Mouse (Mus musculus): Measurements from ENCODE around the gene Ugt1a7c. TPM values are rescaled to one million over a fixed set of nuclear protein-coding genes. Genes with fewer than 3 reads are reported as not detected.

The Ugt1a7c gene
- polyA plus RNA-seq, 1 experiment from 2014 or later = 0.72 TPM

DNA sequence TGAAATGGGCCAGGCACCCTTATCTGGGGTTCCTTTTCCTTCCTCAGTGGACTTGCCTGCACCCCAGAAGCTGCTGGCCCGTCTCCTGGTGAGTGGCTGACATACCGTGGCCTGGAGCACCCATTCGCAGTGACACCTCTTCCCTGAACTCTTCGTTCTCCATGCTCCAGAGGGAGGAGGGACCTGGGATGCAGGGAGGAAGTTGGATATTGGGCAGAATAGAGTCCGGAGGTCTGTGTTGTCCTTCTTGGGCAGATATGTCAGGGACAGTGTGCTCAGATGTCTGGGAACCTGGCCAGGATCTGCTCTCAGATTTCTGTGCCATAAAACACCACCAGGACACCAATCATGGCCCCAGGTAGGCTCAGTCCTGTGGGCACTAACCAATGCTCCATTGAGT is 145.2 kb downstream of the Ugt1a7c start:
- H3K9me3 ChIP-seq (ENCODE audit: control insufficient read depth, low read length) = peaks cover 92% of the 10 kb centered on the region
- no peaks in the 10 kb centered on the region for H3K27me3 ChIP-seq (ENCODE audit: control insufficient read depth, insufficient read depth, low read length)
- no peak for DNase-seq (ENCODE audit: low spot score)
- ATAC-seq (replicated peaks; ENCODE audit: low FRiP score) = no peak
- no peak overlapping the region for H3K4me2 ChIP-seq (ENCODE audit: low read depth, low read length, severe bottlenecking)
- no peaks in the 10 kb centered on the region for H3K36me3 ChIP-seq (ENCODE audit: control insufficient read depth, insufficient read depth, low read length)
- no peaks in the 10 kb centered on the region for H3K4me1 ChIP-seq (replicated peaks; ENCODE audit: control insufficient read depth, insufficient read depth, low read length)
- H3K4me3 ChIP-seq (ENCODE audit: low read depth, low read length) = no peak overlapping the region
- no peak overlapping the region for H3K9ac ChIP-seq (ENCODE audit: low read length)
- H3K27ac ChIP-seq (ENCODE audit: low read depth, low read length) = no peak overlapping the region
- 74% methylated on average over 5 of the region's 5 CpGs for WGBS

DNA sequence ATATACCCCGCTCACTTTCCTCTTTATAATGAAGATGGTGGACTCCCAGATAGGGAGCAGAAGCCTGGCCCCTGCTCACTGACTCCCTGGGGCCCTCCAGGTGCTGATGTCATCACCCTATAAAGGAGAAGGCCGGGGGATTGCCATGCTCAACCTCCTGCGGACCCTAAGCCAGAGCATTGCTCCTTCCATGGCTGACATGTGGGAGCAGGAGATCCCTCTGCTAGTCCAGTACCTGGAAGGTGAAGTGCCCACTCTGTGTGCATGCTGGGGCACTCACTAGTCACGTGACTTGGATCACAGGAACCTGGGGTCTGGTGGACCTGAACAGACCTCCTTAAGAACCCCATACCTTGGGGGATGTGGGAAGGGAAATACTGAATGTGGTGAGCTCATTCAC is 145.7 kb downstream of the Ugt1a7c start:
- H3K4me3 ChIP-seq (ENCODE audit: low read depth, low read length) = no peak overlapping the region
- H3K9me3 ChIP-seq (ENCODE audit: control insufficient read depth, low read length) = peaks cover 92% of the 10 kb centered on the region
- ATAC-seq (replicated peaks; ENCODE audit: low FRiP score) (peak; percentile 2; the same call in 1 of the 2 replicates), DNase-seq (ENCODE audit: low spot score) (no peak)
- 75% methylated on average over 4 of the region's 4 CpGs for WGBS
- no peak overlapping the region for H3K4me2 ChIP-seq (ENCODE audit: low read depth, low read length, severe bottlenecking)
- H3K4me1 ChIP-seq (replicated peaks; ENCODE audit: control insufficient read depth, insufficient read depth, low read length) = no peaks in the 10 kb centered on the region
- no peak overlapping the region for H3K27ac ChIP-seq (ENCODE audit: low read depth, low read length)
- H3K27me3 ChIP-seq (ENCODE audit: control insufficient read depth, insufficient read depth, low read length) = no peaks in the 10 kb centered on the region
- H3K36me3 ChIP-seq (ENCODE audit: control insufficient read depth, insufficient read depth, low read length) = no peaks in the 10 kb centered on the region
- H3K9ac ChIP-seq (ENCODE audit: low read length) = no peak overlapping the region

DNA sequence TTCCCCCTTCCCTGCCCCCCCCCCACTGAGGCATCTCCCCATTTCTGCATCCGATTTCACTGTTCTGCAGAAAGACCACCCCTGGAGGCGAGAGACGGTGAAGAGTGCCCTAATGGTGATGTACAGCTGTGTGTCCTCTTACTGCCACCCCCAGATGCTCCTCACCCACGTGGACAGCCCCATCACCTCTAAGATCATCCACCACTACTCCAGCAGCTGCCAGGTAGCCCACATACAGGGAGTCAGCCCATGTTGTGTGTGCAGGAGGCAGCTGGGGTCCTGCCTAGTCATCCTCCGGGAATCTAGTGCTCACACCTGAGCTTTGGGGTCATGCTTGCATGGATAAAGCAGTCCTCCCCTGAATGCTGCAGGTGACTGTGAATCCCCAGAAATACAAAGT is 149.0 kb downstream of the Ugt1a7c start:
- Histone ChIP-seq H3K9ac (ENCODE audit: low read length) (no peak overlapping the region), H3K27me3 (ENCODE audit: control insufficient read depth, insufficient read depth, low read length) (no peaks in the 10 kb centered on the region), H3K4me2 (ENCODE audit: low read depth, low read length, severe bottlenecking) (no peak overlapping the region), H3K4me1 (replicated peaks; ENCODE audit: control insufficient read depth, insufficient read depth, low read length) (no peaks in the 10 kb centered on the region), H3K4me3 (ENCODE audit: low read depth, low read length) (no peak overlapping the region), H3K36me3 (ENCODE audit: control insufficient read depth, insufficient read depth, low read length) (no peaks in the 10 kb centered on the region), H3K9me3 (ENCODE audit: control insufficient read depth, low read length) (peaks cover 95% of the 10 kb centered on the region), H3K27ac (ENCODE audit: low read depth, low read length) (no peak overlapping the region)
- 69% methylated on average over 5 of the region's 5 CpGs for WGBS
- DNase-seq (ENCODE audit: low spot score) (no peak), ATAC-seq (replicated peaks; ENCODE audit: low FRiP score) (no peak)

DNA sequence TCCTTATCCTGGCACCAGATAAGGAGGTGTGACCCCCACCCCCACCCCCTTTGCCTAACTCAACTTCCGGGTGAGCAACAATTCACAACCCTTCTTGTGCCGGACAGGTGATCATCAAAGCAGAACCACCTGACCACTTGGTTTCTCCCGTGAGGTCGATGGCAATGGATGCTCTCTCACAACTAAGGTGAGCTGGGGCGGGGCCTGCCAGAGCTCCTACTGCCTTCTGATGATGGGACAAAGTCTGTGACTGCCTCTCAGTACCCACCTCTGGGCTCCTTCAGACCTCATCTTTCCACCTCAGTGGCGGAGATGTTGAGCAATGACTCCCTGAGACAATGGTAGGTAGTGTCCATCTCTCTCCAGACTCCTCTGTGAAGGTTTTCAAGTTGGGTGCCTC is 151.0 kb downstream of the Ugt1a7c start:
- peaks cover 95% of the 10 kb centered on the region for H3K9me3 ChIP-seq (ENCODE audit: control insufficient read depth, low read length)
- ATAC-seq (replicated peaks; ENCODE audit: low FRiP score) (no peak), DNase-seq (ENCODE audit: low spot score) (no peak)
- H3K36me3 ChIP-seq (ENCODE audit: control insufficient read depth, insufficient read depth, low read length) = no peaks in the 10 kb centered on the region
- no peak overlapping the region for H3K4me3 ChIP-seq (ENCODE audit: low read depth, low read length)
- no peak overlapping the region for H3K4me2 ChIP-seq (ENCODE audit: low read depth, low read length, severe bottlenecking)
- H3K4me1 ChIP-seq (replicated peaks; ENCODE audit: control insufficient read depth, insufficient read depth, low read length) = no peaks in the 10 kb centered on the region
- no peaks in the 10 kb centered on the region for H3K27me3 ChIP-seq (ENCODE audit: control insufficient read depth, insufficient read depth, low read length)
- WGBS = 78% methylated on average over 6 of the region's 6 CpGs
- H3K9ac ChIP-seq (ENCODE audit: low read length) = no peak overlapping the region
- H3K27ac ChIP-seq (ENCODE audit: low read depth, low read length) = no peak overlapping the region

DNA sequence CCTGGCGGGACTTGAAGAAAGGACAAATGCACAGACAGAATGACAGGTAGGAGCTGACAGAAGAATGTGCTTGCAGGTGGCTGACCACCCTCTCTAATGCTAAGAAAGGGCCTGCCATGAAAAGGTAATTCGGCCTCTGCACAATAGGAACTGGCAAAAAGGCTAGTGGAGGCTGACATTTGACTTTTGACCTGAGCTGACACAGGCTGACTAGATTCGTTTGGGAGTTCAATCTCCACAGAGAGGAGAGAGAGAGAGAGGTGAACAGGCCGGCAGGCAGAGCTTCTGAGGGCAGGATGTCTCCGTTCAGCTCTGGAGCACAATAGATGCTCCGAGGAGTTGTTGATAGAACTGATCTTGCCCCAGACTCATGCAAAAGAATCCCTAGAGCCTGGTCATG is 151.5 kb downstream of the Ugt1a7c start:
- Histone ChIP-seq H3K9me3 (ENCODE audit: control insufficient read depth, low read length) (peaks cover 95% of the 10 kb centered on the region), H3K27me3 (ENCODE audit: control insufficient read depth, insufficient read depth, low read length) (no peaks in the 10 kb centered on the region), H3K36me3 (ENCODE audit: control insufficient read depth, insufficient read depth, low read length) (no peaks in the 10 kb centered on the region), H3K4me2 (ENCODE audit: low read depth, low read length, severe bottlenecking) (no peak overlapping the region), H3K27ac (ENCODE audit: low read depth, low read length) (no peak overlapping the region), H3K9ac (ENCODE audit: low read length) (no peak overlapping the region), H3K4me3 (ENCODE audit: low read depth, low read length) (no peak overlapping the region), H3K4me1 (replicated peaks; ENCODE audit: control insufficient read depth, insufficient read depth, low read length) (no peaks in the 10 kb centered on the region)
- no peak for DNase-seq (ENCODE audit: low spot score)
- no peak for ATAC-seq (replicated peaks; ENCODE audit: low FRiP score)
- 42% methylated on average over 6 of the region's 6 CpGs for WGBS

DNA sequence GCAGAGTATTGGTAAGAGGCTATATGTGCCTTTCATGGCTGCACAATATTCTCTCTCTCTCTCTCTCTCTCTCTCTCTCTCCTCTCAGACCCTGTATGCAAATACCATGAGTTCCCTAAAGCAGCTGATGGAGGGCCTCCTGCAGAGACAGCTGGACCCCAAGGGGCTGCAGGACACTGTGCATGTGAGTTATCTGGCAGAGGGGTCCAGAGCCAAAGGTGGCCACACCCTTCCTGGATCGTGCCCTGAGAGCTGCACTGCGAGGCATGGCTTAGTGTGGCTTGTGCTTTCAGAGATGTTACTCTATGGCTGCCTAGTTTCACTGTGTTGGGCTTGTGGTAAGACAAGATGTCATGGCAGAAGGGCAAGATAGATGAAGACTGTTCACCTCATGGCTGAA is 152.8 kb downstream of the Ugt1a7c start:
- Histone ChIP-seq H3K27me3 (ENCODE audit: control insufficient read depth, insufficient read depth, low read length) (no peaks in the 10 kb centered on the region), H3K9me3 (ENCODE audit: control insufficient read depth, low read length) (peaks cover 94% of the 10 kb centered on the region), H3K4me2 (ENCODE audit: low read depth, low read length, severe bottlenecking) (no peak overlapping the region), H3K27ac (ENCODE audit: low read depth, low read length) (no peak overlapping the region), H3K9ac (ENCODE audit: low read length) (no peak overlapping the region), H3K36me3 (ENCODE audit: control insufficient read depth, insufficient read depth, low read length) (no peaks in the 10 kb centered on the region), H3K4me3 (ENCODE audit: low read depth, low read length) (no peak overlapping the region), H3K4me1 (replicated peaks; ENCODE audit: control insufficient read depth, insufficient read depth, low read length) (no peaks in the 10 kb centered on the region)
- DNase-seq (ENCODE audit: low spot score) (no peak), ATAC-seq (replicated peaks; ENCODE audit: low FRiP score) (no peak)
- 62% methylated on average over 2 of the region's 2 CpGs for WGBS

DNA sequence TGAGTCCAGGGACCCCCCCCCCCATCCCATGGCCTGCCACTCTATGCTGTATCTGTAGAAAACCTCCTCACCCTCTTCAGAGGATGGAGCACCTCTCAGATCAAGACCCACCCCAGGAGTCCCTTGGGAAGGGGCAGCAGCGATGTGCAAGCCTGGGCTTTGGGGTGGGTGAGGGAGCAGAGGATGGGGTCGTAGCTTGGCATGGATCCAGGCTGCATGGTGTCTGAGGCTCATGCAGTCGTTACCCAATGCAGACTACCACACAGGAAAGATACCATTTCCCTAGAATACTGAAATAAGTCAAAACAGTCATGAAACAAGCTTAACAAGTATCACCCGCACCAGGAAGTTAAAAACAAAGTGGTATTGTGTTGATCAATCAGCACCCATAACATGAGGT is 153.8 kb downstream of the Ugt1a7c start:
- Histone ChIP-seq H3K9ac (ENCODE audit: low read length) (no peak overlapping the region), H3K27ac (ENCODE audit: low read depth, low read length) (no peak overlapping the region), H3K36me3 (ENCODE audit: control insufficient read depth, insufficient read depth, low read length) (no peaks in the 10 kb centered on the region), H3K4me2 (ENCODE audit: low read depth, low read length, severe bottlenecking) (no peak overlapping the region), H3K4me3 (ENCODE audit: low read depth, low read length) (no peak overlapping the region), H3K9me3 (ENCODE audit: control insufficient read depth, low read length) (peaks cover 96% of the 10 kb centered on the region), H3K27me3 (ENCODE audit: control insufficient read depth, insufficient read depth, low read length) (no peaks in the 10 kb centered on the region), H3K4me1 (replicated peaks; ENCODE audit: control insufficient read depth, insufficient read depth, low read length) (no peaks in the 10 kb centered on the region)
- ATAC-seq (replicated peaks; ENCODE audit: low FRiP score) = no peak
- WGBS = 77% methylated on average over 4 of the region's 4 CpGs
- DNase-seq (ENCODE audit: low spot score) = no peak

DNA sequence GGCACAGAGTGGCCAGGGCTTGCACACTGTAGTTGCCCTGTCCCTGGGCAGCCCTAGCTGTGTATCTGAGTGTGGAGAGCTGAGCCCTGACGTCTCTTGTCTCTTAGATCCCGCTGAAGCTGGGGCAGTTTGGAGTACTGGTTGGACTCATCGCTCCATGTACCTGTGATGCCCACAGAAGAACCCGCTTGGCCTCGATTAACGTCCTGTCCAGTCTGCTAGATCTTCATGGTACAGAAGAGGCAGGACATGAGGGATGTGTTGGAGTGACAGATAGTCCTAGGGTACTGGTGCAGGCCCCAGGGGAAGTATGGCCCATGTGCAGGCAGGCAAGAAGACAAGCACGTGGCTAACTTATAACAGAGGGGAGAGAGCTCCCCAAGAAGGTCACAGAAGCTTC is 154.7 kb downstream of the Ugt1a7c start:
- Histone ChIP-seq H3K4me1 (replicated peaks; ENCODE audit: control insufficient read depth, insufficient read depth, low read length) (no peaks in the 10 kb centered on the region), H3K27me3 (ENCODE audit: control insufficient read depth, insufficient read depth, low read length) (no peaks in the 10 kb centered on the region), H3K4me3 (ENCODE audit: low read depth, low read length) (no peak overlapping the region), H3K9me3 (ENCODE audit: control insufficient read depth, low read length) (peaks cover 96% of the 10 kb centered on the region), H3K36me3 (ENCODE audit: control insufficient read depth, insufficient read depth, low read length) (no peaks in the 10 kb centered on the region), H3K27ac (ENCODE audit: low read depth, low read length) (no peak overlapping the region), H3K4me2 (ENCODE audit: low read depth, low read length, severe bottlenecking) (no peak overlapping the region), H3K9ac (ENCODE audit: low read length) (no peak overlapping the region)
- WGBS = 78% methylated on average over 7 of the region's 7 CpGs
- DNase-seq (ENCODE audit: low spot score) (peak; percentile 69), ATAC-seq (replicated peaks; ENCODE audit: low FRiP score) (no peak)

DNA sequence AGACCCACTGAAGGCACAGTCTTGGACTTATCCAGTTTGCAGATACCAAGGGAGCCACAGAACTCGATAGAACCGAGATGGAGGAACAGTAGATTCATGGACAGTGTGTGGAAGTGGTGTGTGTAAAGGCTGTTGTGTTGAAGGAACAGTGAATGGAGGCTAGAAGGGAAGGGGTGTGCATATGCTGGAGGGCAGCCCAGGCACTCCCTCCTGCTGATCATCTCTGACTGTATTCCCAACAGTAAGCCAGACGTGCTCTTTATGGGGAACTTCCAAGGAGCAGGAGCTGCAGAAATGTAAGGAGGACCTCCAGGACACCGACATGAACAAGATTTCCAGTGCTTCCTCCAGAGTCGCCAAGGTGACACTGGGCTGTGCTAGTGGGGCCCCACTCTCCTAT is 155.2 kb downstream of the Ugt1a7c start:
- H3K4me3 ChIP-seq (ENCODE audit: low read depth, low read length) = no peak overlapping the region
- no peak overlapping the region for H3K27ac ChIP-seq (ENCODE audit: low read depth, low read length)
- no peak overlapping the region for H3K9ac ChIP-seq (ENCODE audit: low read length)
- DNase-seq (ENCODE audit: low spot score) (no peak), ATAC-seq (replicated peaks; ENCODE audit: low FRiP score) (no peak)
- H3K4me2 ChIP-seq (ENCODE audit: low read depth, low read length, severe bottlenecking) = no peak overlapping the region
- no peaks in the 10 kb centered on the region for H3K27me3 ChIP-seq (ENCODE audit: control insufficient read depth, insufficient read depth, low read length)
- 82% methylated on average over 5 of the region's 5 CpGs for WGBS
- peaks cover 96% of the 10 kb centered on the region for H3K9me3 ChIP-seq (ENCODE audit: control insufficient read depth, low read length)
- no peaks in the 10 kb centered on the region for H3K36me3 ChIP-seq (ENCODE audit: control insufficient read depth, insufficient read depth, low read length)
- no peaks in the 10 kb centered on the region for H3K4me1 ChIP-seq (replicated peaks; ENCODE audit: control insufficient read depth, insufficient read depth, low read length)

Measured in forebrain, embryonic 11.5 days (tissue).